Mouse (Mus musculus): ENCODE data around the gene Nab2.

Nab2 gene

DNA sequence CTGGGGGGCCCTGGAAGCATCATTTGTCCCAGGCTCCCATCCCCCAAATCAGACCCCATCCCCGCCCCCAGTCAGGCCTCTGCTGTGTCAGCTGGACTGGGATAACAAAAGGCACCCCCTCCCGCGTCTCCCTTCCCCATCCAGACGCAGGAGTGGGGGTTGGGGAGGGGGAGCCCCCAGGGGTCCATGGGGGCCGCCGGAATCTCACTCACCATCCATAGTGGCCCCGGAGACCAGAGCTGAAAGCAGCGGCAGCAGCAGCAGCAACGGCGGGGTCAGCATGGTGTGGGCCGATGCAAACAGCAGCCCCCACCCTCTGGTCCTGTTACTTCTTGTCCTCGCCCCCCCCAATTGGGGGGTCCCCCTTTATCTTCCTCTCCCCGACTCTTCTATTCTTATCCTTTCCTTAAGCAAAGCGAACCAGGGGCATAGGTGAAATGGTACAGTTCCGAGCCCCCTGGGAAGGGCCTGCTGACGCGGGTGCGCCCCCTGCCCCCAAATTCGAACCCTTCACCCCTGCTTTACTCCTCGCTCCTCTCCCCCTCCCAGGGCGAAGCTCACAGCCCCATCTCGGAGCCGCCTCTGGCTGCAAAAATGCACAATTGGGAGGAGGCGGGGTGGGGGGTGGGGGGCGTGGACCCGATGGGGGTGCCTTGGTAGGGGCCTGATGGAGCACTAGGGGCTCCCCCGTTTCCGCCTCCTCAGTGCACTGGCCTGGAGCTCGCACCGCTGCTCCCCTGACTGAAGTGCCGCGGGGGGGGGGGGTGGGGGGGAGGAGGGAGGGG is 47.8 kb downstream of the Nab2 start, which contains the start of gene Lrp1:
TSS of gene Lrp1 (minus strand) at position 743 of the 785 bp plus-strand sequence.
- in situ Hi-C loops (cut with MboI; ENCODE audit: unreplicated experiment in 2 of 2), result loop anchor here in 1 of 2 experiments (10.0 kb wide), 1 partner anchor 46 kb away; no protein-coding TSS in a partner anchor

DNA sequence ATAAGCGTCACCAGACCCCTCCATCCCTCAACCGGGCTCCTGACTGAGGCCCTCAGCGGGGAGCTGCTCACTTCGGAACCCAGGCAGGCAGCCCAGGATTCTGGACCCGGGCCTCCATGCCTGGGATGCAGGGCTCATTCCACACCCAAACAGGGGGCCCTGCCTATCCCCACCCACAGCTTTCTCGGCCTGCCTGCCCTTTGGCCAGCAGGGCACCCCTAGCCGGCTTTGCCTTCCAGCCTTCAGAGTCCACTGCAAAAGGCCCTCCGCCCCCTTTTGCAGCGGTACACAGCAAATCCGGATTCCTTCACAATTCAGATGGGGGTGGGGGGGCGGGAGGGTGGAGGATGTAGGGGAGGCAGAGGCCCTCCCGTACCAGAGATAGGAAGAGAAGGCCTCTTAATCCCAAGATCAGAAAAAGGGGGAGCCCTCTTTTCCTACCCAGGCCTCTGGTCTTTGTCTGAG is 48.4 kb downstream of the Nab2 start:
- in situ Hi-C loops (cut with MboI; ENCODE audit: unreplicated experiment in 2 of 2), result loop anchor here in 1 of 2 experiments (10.0 kb wide), 1 partner anchor 45 kb away; no protein-coding TSS in a partner anchor

DNA sequence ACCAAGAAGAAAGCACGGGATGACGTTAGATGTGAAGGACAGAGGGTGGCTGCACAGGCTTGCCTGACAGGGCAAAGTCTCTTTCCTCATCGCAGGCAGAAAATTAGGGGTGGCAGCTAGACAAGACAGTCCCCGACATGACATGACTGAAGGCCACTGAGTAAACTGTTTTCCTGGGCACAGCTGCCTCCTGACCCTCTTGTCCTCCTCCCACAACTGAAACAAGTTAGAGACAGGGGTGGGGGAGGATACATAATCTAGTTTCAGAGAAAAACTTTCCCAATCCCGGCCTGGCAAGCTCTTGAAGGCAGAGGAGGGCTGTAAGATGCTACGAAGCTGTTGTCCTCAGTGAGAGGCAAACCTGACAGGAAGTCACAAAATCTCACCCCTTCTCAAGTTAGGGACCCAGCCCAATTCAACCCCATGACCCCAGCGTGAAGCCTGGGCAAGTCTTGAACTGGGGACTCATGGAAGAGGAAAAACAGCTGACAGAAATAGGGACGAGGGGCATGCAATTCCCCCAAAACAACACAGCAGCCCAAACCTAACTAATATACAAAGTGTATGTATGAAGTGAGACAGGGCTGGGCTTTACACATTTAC is 49.1 kb downstream of the Nab2 start:
- in situ Hi-C loops (cut with MboI; ENCODE audit: unreplicated experiment in 2 of 2), result no loop called here

GRCm38 (mm10) chr10:127618173-127618572 is 50.2 kb downstream of the Nab2 start:
- in situ Hi-C loops (cut with MboI; ENCODE audit: unreplicated experiment in 2 of 2), result no loop called here

DNA sequence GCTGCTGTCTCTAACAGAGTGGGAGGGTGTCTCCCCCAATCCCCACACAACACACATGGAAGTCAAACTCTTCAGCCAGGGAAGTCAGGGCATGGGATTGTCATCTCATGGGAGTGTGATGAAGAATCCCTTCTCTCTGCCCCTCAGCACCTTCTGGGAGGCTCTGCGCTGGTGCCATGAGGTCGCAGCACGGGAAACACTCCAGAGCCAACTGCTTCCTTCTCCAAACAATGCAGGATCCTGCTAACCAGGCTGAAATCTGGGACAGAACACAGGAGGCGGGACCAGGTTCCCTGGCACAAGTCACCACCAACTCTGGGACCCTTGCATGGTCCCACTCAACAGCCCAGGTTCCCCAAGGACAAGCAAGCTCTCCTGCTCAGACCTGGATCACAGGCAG is 51.1 kb downstream of the Nab2 start:
- in situ Hi-C loops (cut with MboI; ENCODE audit: unreplicated experiment in 2 of 2), result no loop called here

GRCm38 (mm10) chr10:127616261-127616679 is 52.1 kb downstream of the Nab2 start:
- in situ Hi-C loops (cut with MboI; ENCODE audit: unreplicated experiment in 2 of 2), result no loop called here

GRCm38 (mm10) chr10:127615591-127615990 is 52.8 kb downstream of the Nab2 start:
- in situ Hi-C loops (cut with MboI; ENCODE audit: unreplicated experiment in 2 of 2), result no loop called here

DNA sequence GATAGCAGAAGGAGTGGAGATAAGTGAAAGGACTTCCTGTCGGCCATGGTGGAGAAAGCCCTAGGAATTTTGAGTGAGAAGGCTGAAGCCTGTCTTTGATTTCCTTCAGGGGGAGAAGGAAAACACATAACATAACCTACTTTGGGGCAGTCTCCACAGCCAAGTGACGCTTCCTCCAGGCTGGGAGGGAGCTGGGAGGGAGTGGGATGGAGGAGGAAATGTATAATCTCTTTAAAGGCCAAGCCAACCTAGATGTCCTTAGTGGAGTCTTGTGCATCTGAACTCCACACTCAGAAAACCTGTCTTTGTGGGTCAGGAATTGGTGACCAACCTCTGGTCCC is 53.4 kb downstream of the Nab2 start:
- in situ Hi-C loops (cut with MboI; ENCODE audit: unreplicated experiment in 2 of 2), result no loop called here

DNA sequence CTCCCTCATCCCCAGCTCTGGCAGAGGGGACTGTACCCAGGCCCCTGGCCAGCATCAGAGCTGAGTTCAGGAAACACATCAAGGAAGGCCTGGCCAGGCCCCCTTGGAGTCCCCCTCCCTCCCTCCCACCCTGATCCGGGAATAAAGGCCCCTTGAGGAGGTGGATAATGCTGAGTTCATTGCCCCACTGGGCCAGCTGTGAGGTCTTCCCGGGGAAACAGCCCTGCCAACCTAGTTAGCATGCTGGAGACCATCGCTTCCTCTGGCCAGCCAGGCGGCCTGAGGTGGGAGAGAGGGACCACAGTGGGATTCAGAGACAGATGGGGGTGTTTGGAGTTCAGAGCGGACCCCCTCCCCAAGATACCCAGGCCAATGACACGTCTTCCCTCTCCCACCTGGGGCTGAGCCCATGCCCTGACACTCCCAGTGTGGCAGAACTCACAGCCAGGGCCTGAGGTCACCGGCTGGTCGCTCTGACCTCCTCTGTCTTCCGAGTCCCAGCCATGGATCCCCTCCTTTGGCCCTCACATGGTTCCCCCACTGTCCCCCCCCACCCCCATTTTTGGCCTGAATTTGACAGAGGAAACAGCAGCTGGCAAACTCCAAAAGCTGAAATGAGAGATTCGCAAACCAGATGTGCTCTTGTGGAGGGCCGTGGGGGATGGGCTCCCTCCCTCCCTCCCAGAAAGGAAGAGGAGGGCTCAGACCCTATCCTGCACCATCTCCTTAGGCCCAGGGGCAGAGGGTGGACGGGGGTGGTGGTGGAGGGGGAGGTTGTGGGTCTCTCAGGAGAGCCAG is 53.9 kb downstream of the Nab2 start:
- in situ Hi-C loops (cut with MboI; ENCODE audit: unreplicated experiment in 2 of 2), result loop anchor here in 1 of 2 experiments (5.0 kb wide), 1 partner anchor 37 kb away; no protein-coding TSS in a partner anchor

- in situ Hi-C loops (cut with MboI; ENCODE audit: unreplicated experiment in 2 of 2), result loop anchor here in 1 of 2 experiments (5.0 kb wide), 1 partner anchor 35 kb away; no protein-coding TSS in a partner anchor
These were observed 56.1 kb downstream of the Nab2 start for GRCm38 (mm10) chr10:127612079-127612775.
